Mouse (Mus musculus): ENCODE data around the gene Slc5a4a. TPM values are rescaled to one million over a fixed set of nuclear protein-coding genes. Genes with fewer than 3 reads are reported as not detected.
A peak's percentile ranks its signal among the peaks of the same experiment; 100 is the strongest.

The Slc5a4a gene
- total RNA-seq, 2 experiments from 2014 or later, result not detected

DNA sequence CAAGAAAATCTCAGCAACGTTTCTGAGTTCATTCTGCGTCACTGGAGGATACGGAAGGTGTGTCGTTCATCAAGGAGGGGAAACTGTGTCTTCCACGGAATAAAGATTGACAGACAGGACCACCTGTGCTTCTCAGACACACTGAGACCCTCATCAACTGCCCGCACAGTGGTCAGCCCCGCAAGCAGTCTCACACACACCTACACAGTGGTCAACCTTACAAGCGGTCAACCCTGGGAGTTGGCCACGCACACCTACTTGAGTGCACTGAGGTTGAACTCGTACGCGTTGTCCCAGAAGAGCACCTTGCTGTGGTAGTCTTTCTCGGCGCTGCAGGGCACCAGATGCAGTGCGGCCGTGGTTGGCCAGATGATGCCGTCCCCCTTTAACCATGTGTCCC lies 69.8 kb downstream of the Slc5a4a start:
- DNase-seq (ENCODE audit: low spot score in 2 of 2), result peak in 1 of 2 experiments; percentile 10

GRCm38 (mm10) chr10:76218240-76218639 lies 71.0 kb downstream of the Slc5a4a start:
- peak in 1 of 2 experiments; percentile 7 for DNase-seq (ENCODE audit: low spot score in 2 of 2)

GRCm38 (mm10) chr10:76225944-76226343 lies 78.7 kb downstream of the Slc5a4a start:
- DNase-seq (ENCODE audit: low spot score in 2 of 2), result no peak

GRCm38 (mm10) chr10:76229627-76230026 lies 82.4 kb downstream of the Slc5a4a start:
- DNase-seq (ENCODE audit: low spot score in 2 of 2), result no peak

- DNase-seq (ENCODE audit: low spot score in 2 of 2), result peak; percentile 83 to 88
These were observed 90.3 kb downstream of the Slc5a4a start, which contains the start of gene Prmt2 for GRCm38 (mm10) chr10:76237341-76238225. Gene Prmt2, minus strand, starts transcription at chr10:76237865.

Small RNA genes lying within 50 kb of the gene (microRNA-seq; reads per million reads assigned to microRNA genes)
- 0 reads per million in 2 experiments for gene Mir678 (ENCODE audit: borderline number of aligned reads in 2 of 2)

Other genes starting within 250 kb of the Slc5a4a start
- gene Smarcb1, start 225.8 kb upstream of the Slc5a4a start, total RNA-seq (2021), result 10 to 100 TPM; 64.4 to 70.6 TPM
- gene Chchd10, start 214.3 kb upstream of the Slc5a4a start, total RNA-seq (2021), result 1,000 to 10,000 TPM in 1 of 2 experiments, 100 to 1,000 TPM in 1; 918 to 1,521 TPM
- gene Mmp11, start 211.0 kb upstream of the Slc5a4a start, total RNA-seq (2021), result 1 to 10 TPM; 5.4 to 5.7 TPM
- under 1 TPM; 0.63 to 0.64 TPM for gene Gm867, start 206.8 kb upstream of the Slc5a4a start, total RNA-seq (2021)
- gene Vpreb3, start 204.4 kb upstream of the Slc5a4a start, total RNA-seq (2021), result not detected
- not detected for gene Gm5134, start 192.9 kb upstream of the Slc5a4a start, total RNA-seq (2021)
- 1 to 10 TPM; 5.8 to 6.9 TPM for gene Zfp280b, start 114.8 kb upstream of the Slc5a4a start, total RNA-seq (2021)
- not detected for gene Slc5a4b, start 36.5 kb upstream of the Slc5a4a start, total RNA-seq (2021)
- gene Prmt2, start 90.4 kb downstream of the Slc5a4a start, total RNA-seq (2021), result 10 to 100 TPM; 21.3 to 31.3 TPM
- gene S100b, start 106.4 kb downstream of the Slc5a4a start, total RNA-seq (2021), result 10 to 100 TPM; 14.4 to 90.4 TPM
- 10 to 100 TPM; 22.1 to 23.7 TPM for gene Dip2a, start 197.8 kb downstream of the Slc5a4a start, total RNA-seq (2021)

All from adrenal gland, adult 18-20 months (tissue).